Mouse (Mus musculus): ENCODE results near the gene Notch2. TPM values are rescaled to one million over a fixed set of nuclear protein-coding genes. Genes with fewer than 3 reads are reported as not detected.

Notch2 gene
- total RNA-seq, 2 experiments from 2014 or later: 8.7 to 10.3 TPM

GRCm38 (mm10) chr3:98062591-98063185 lies 49.4 kb downstream of the Notch2 start:
- no peak for DNase-seq
- intact Hi-C loops (cut with DNase I): loop anchor here (5.0 kb wide), 1 partner anchor 45 kb away; no protein-coding TSS in a partner anchor
- no peak overlapping the region for H3K4me3 ChIP-seq
- peak overlapping the region; percentile 83 for H3K27ac ChIP-seq
- TF ChIP-seq CTCF (IDR thresholded peaks at IDR 0.05): no peak

GRCm38 (mm10) chr3:98063186-98063771 lies 50.0 kb downstream of the Notch2 start:
- Histone ChIP-seq H3K27ac (peak overlapping the region; percentile 83), H3K4me3 (peak overlapping the region; percentile 31)
- intact Hi-C loops (cut with DNase I): loop anchor here (5.0 kb wide), 1 partner anchor 44 kb away; no protein-coding TSS in a partner anchor
- peak; percentile 54 for DNase-seq
- TF ChIP-seq CTCF (IDR thresholded peaks at IDR 0.05): no peak

GRCm38 (mm10) chr3:98063833-98064232 lies 50.5 kb downstream of the Notch2 start:
- intact Hi-C loops (cut with DNase I): loop anchor here (5.0 kb wide), 1 partner anchor 43 kb away; no protein-coding TSS in a partner anchor

GRCm38 (mm10) chr3:98065004-98065403 lies 51.7 kb downstream of the Notch2 start:
- intact Hi-C loops (cut with DNase I): no loop called here
- DNase-seq: no peak
- Histone ChIP-seq H3K4me3 (no peak overlapping the region), H3K27ac (peak overlapping the region; percentile 83; the same call in 1 of the 2 replicates)
- no peak for TF ChIP-seq CTCF (IDR thresholded peaks at IDR 0.05)

More at GRCm38 (mm10) chr3:98063833-98064232, 50.5 kb downstream of the Notch2 start:
- Histone ChIP-seq H3K27ac (peak overlapping the region; percentile 83), H3K4me3 (peak overlapping the region; percentile 31)
- no peak for DNase-seq
- no peak for TF ChIP-seq CTCF (IDR thresholded peaks at IDR 0.05)

- TF ChIP-seq CTCF (IDR thresholded peaks at IDR 0.05): no peak
- H3K27ac ChIP-seq: peak overlapping the region; percentile 12; the same call in 1 of the 2 replicates
- intact Hi-C loops (cut with DNase I): no loop called here
These were observed 53.1 kb downstream of the Notch2 start for GRCm38 (mm10) chr3:98066434-98066833.

GRCm38 (mm10) chr3:98067413-98067812 lies 54.1 kb downstream of the Notch2 start:
- no peak for TF ChIP-seq CTCF (IDR thresholded peaks at IDR 0.05)
- no peak for DNase-seq
- no peak overlapping the region for H3K4me3 ChIP-seq
- H3K27ac ChIP-seq: 0 out of 2 replicates have a peak overlapping the region, but pooled peaks have one; percentile 9
- intact Hi-C loops (cut with DNase I): no loop called here

More at GRCm38 (mm10) chr3:98066434-98066833, 53.1 kb downstream of the Notch2 start:
- no peak overlapping the region for H3K4me3 ChIP-seq
- DNase-seq: no peak

- Histone ChIP-seq H3K27ac (0 out of 2 replicates have a peak overlapping the region, but pooled peaks have one; percentile 9), H3K4me3 (no peak overlapping the region)
- no peak for DNase-seq
- intact Hi-C loops (cut with DNase I): no loop called here
- TF ChIP-seq CTCF (IDR thresholded peaks at IDR 0.05): no peak
These were observed 54.6 kb downstream of the Notch2 start for GRCm38 (mm10) chr3:98067852-98068491.

GRCm38 (mm10) chr3:98069161-98069560 lies 55.8 kb downstream of the Notch2 start:
- Histone ChIP-seq H3K27ac (no peak overlapping the region), H3K4me3 (no peak overlapping the region)
- no peak for TF ChIP-seq CTCF (IDR thresholded peaks at IDR 0.05)
- intact Hi-C loops (cut with DNase I): no loop called here
- DNase-seq: no peak

GRCm38 (mm10) chr3:98069856-98070255 lies 56.5 kb downstream of the Notch2 start:
- intact Hi-C loops (cut with DNase I): no loop called here

GRCm38 (mm10) chr3:98072570-98072969 lies 59.2 kb downstream of the Notch2 start:
- no peak for TF ChIP-seq CTCF (IDR thresholded peaks at IDR 0.05)
- H3K27ac ChIP-seq: no peak overlapping the region
- intact Hi-C loops (cut with DNase I): no loop called here
- no peak overlapping the region for H3K4me3 ChIP-seq
- DNase-seq: no peak

More at GRCm38 (mm10) chr3:98069856-98070255, 56.5 kb downstream of the Notch2 start:
- DNase-seq: no peak
- TF ChIP-seq CTCF (IDR thresholded peaks at IDR 0.05): no peak
- Histone ChIP-seq H3K27ac (no peak overlapping the region), H3K4me3 (no peak overlapping the region)

GRCm38 (mm10) chr3:98073545-98073944 lies 60.2 kb downstream of the Notch2 start:
- intact Hi-C loops (cut with DNase I): no loop called here
- DNase-seq: no peak
- TF ChIP-seq CTCF (IDR thresholded peaks at IDR 0.05): no peak

GRCm38 (mm10) chr3:98074622-98075231 lies 61.4 kb downstream of the Notch2 start:
- intact Hi-C loops (cut with DNase I): no loop called here
- Histone ChIP-seq H3K27ac (peak overlapping the region; percentile 40; the same call in 1 of the 2 replicates), H3K4me3 (no peak overlapping the region)
- TF ChIP-seq CTCF (IDR thresholded peaks at IDR 0.05): no peak
- no peak for DNase-seq

More at GRCm38 (mm10) chr3:98073545-98073944, 60.2 kb downstream of the Notch2 start:
- 0 out of 2 replicates have a peak overlapping the region, but pooled peaks have one; percentile 20 for H3K27ac ChIP-seq
- H3K4me3 ChIP-seq: no peak overlapping the region

All from gastrocnemius, adult 2 months (tissue).